Mouse (Mus musculus): ENCODE measurements around the gene Ctf1. TPM values are rescaled to one million over a fixed set of nuclear protein-coding genes. Genes with fewer than 3 reads are reported as not detected.
A peak's percentile ranks its signal among the peaks of the same experiment; 100 is the strongest.
"Not testable (repeated sequence)": the region's sequence is repeated elsewhere in the genome, so short reads cannot be mapped to it uniquely, and the experiment has no call there.

Ctf1 gene
- polyA plus RNA-seq, 1 experiment: 10.5 TPM

DNA sequence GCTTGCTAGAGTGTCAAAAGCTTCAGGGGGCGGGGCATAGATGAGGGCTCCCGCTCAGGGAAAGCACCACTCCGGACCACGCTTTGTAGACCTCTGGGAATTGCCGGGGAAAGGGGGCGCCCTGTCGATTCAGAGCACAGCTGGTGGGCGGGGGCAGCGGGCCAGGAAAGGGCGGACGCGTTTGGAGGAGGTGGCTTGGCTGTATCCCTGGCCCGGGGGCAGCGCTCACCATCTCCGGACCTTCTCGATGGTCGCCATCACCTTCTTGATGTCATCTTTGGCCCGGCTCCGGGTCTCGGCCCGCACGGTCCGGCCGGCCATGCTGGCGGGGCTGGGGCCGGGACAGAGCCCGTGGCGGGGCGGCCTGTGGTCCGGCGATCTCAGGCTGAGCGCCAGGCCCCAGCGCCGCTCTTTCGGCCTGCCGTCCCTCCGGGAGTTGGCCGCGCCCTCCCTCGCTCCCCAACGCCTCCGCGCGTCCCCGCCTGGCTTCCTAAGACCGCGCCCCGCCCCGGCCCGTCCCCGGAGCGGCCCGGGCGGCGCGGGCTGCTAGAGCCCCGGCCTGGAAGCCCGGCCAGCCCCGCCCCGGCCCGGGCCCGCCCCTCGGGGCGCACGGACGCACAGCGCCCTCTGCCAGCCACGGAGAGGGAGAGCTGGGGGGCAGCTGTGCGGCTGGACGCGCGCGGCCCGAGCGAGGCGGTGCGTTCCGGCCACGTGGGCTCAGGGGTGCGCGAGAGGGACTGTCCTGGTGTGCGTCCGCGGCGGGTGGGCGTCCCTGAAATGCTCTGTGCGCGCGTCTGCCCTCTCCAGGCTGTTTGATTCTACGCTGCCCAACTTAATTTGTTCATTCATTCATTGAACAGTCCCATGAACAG is 4.1 kb upstream of the Ctf1 start, which contains the start of gene Bcl7c:
Gene Bcl7c (minus strand): TSS at position 727 of the 872 bp plus-strand sequence.
- Histone ChIP-seq H3K4me3 (ENCODE audit: insufficient read depth, low read depth, low read length) (peak within 1 kb of the TSS; percentile 85), H3K27ac (replicated peaks; ENCODE audit: low read depth, low read length) (peak within 1 kb of the TSS; percentile 68), H3K4me1 (ENCODE audit: control insufficient read depth, insufficient read depth, insufficient read length, low read length) (no peaks in the 10 kb centered on the region)

DNA sequence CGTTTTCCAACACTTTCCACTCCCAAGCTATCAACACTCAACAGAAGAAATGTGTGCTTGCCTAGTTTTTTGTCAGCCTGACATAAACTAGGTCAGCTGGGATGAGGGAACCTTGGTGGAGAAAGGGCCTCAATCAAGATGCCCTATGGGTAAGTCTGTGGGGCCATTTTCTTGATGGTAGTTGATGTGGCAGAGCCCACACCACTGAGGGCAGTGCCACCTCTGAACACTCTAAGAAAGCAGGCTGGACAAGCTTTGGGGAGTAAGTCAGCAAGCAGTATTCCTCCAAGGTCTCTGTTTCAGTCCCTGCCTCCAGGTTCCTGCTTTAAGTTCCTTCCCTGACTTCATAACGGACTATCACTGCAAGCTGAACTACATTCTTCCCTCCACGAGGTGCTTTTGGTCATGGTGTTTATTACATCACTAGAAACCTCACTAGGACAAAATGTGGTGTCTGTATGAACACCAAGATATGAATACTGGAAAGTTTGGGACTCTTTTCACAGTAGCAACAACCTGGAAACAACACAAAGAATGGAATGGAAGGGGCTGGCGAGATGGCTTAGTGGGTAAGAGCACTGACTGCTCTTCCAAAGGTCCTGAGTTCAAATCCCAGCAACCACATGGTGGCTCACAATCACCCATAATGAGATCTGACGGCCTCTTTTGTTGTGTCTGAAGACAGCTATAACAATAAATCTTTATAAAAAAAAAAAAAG is 3.1 kb upstream of the Ctf1 start:
- no peak overlapping the region for H3K27ac ChIP-seq (replicated peaks; ENCODE audit: low read depth, low read length)
- no peaks in the 10 kb centered on the region for H3K4me1 ChIP-seq (ENCODE audit: control insufficient read depth, insufficient read depth, insufficient read length, low read length)
- peak overlapping the region; percentile 85 for H3K4me3 ChIP-seq (ENCODE audit: insufficient read depth, low read depth, low read length)

DNA sequence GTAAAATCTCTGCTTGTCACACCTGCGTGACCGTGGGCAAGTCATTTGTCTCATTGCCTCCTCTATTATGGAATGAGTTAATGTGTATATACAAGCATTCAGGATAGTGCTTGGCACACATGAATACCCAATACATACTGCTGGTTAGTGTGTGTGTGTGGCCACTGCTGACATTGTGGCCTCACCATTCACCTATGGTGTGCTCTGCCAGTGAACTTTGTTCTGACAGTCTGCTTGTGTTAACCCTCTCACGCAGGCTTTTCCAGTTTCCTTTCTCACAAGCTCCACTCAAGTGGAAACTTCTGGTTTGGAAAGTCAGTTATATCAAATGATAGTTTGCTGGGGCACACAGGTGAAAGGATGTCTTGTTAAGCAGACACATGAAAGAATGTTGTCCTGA is 1.5 kb upstream of the Ctf1 start:
- H3K27ac ChIP-seq (replicated peaks; ENCODE audit: low read depth, low read length): no peak overlapping the region
- H3K4me3 ChIP-seq (ENCODE audit: insufficient read depth, low read depth, low read length): no peak overlapping the region
- no peaks in the 10 kb centered on the region for H3K4me1 ChIP-seq (ENCODE audit: control insufficient read depth, insufficient read depth, insufficient read length, low read length)

DNA sequence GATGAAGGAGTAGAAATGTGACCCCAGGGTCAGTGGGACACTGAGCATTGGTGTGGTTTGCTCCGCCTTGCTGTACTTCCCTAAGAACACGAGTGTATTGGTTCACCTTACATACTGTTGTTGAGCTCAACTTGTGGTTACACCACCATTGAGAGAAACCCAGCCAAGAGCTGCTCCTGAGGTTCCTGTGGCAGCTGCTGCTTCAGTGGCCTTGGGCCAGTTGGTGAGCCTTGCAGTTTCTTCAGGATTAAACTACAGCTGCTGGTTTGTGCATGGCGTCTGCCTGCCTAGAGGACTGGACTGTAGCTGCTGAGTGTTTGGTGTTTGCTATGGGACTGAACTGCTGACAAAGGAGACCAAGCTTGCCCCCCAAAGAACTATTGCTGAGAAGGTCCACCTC is 1.1 kb upstream of the Ctf1 start:
- no peak overlapping the region for H3K4me3 ChIP-seq (ENCODE audit: insufficient read depth, low read depth, low read length)
- H3K4me1 ChIP-seq (ENCODE audit: control insufficient read depth, insufficient read depth, insufficient read length, low read length): no peaks in the 10 kb centered on the region
- H3K27ac ChIP-seq (replicated peaks; ENCODE audit: low read depth, low read length): no peak overlapping the region

DNA sequence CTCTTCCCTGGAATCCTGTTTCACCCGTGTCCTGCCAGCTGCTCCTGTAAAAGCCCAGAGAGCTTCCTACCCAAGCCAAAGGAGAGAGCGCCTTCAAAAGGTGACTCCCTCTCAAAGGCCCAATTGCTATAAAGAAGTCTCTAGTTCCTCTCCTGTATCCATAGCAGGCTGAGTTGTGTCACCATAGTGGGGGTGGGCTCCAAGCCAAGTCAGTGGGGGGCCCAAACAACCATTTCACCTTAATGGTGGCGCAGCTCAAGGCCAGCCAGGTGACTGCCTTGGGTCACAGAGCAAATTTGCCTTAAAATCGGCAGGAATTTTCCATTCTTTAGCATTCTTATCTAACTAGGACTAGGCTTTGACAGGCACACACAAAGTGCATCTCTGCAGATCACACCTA is 2.3 kb downstream of the Ctf1 start:
- Histone ChIP-seq H3K27ac (replicated peaks; ENCODE audit: low read depth, low read length) (no peak overlapping the region), H3K4me1 (ENCODE audit: control insufficient read depth, insufficient read depth, insufficient read length, low read length) (no peaks in the 10 kb centered on the region; the same call in 1 of the 2 replicates), H3K4me3 (ENCODE audit: insufficient read depth, low read depth, low read length) (no peak overlapping the region)

DNA sequence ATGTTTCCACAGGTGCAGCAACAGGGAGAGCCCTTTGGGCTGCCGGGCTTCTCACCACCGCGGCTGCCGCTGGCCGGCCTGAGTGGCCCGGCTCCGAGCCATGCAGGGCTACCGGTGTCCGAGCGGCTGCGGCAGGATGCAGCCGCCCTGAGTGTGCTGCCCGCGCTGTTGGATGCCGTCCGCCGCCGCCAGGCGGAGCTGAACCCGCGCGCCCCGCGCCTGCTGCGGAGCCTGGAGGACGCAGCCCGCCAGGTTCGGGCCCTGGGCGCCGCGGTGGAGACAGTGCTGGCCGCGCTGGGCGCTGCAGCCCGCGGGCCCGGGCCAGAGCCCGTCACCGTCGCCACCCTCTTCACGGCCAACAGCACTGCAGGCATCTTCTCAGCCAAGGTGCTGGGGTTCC is 4.5 kb downstream of the Ctf1 start:
- H3K27ac ChIP-seq (replicated peaks; ENCODE audit: low read depth, low read length): no peak overlapping the region
- no peaks in the 10 kb centered on the region; the same call in 1 of the 2 replicates for H3K4me1 ChIP-seq (ENCODE audit: control insufficient read depth, insufficient read depth, insufficient read length, low read length)
- H3K4me3 ChIP-seq (ENCODE audit: insufficient read depth, low read depth, low read length): peak overlapping the region; percentile 23

DNA sequence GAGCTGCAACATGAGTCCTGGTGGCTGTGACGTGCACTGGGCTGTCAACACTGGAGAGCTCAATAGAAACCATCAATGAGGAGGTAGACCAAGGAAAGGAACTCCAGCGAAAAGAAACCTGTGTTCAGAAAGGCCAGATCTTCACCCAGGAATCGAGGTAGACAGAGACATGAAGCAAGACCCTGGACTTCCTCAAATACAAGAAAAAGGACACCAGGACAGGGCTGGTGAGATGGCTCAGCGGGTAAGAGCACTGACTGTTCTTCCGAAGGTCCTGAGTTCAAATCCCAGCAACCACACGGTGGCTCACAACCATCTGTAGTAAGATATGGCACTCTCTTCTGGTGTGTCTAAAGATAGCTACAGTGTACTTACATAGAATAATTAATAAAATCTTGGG is 5.8 kb downstream of the Ctf1 start:
- H3K27ac ChIP-seq (replicated peaks; ENCODE audit: low read depth, low read length): no peak overlapping the region
- H3K4me1 ChIP-seq (ENCODE audit: control insufficient read depth, insufficient read depth, insufficient read length, low read length): no peaks in the 10 kb centered on the region; the same call in 1 of the 2 replicates

DNA sequence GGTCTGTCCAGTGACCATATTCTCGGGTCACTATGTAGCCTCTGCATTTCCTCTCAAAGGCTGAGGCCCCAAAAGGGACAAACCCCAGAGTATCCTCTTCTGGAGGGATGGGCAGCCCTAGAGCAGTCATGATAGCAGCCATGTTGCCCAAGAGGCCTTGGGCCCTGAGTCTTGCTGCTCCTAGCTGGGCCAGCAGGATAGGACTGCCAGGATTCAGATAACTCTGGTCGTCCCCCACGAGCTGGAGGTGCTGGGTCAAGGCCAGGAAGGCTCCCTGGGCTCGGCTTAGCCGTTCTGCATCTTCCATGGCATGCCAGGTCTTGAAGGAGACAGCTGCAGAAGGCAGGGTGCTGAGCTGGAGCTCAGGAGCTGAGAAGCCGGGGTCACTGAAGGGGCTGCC is 6.7 kb downstream of the Ctf1 start:
- Histone ChIP-seq H3K4me3 (ENCODE audit: insufficient read depth, low read depth, low read length) (no peak overlapping the region), H3K4me1 (ENCODE audit: control insufficient read depth, insufficient read depth, insufficient read length, low read length) (no peaks in the 10 kb centered on the region; the same call in 1 of the 2 replicates), H3K27ac (replicated peaks; ENCODE audit: low read depth, low read length) (no peak overlapping the region)

More for the DNA sequence above, 5.8 kb downstream of the Ctf1 start:
- no peak overlapping the region for H3K4me3 ChIP-seq (ENCODE audit: insufficient read depth, low read depth, low read length)

DNA sequence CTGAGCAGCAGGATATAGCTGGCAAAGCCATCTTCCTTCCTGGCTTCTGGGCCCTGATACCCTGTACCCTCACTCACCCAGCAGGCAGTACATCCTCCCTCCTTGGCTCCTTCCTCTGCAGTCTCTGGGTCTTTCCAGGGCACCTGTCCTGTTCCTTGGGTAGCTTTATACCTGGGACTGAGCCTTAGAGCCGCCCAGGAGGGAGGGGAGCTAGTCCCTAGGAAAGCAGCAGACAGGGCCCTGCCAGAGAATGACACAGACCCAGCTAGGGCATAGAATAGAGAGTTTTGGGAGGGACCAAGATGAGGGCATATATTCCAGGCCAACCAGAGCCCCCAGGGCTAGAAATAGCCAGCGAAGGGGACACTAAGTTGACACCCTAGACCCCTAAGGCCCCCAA is 13.0 kb downstream of the Ctf1 start:
- H3K4me3 ChIP-seq (ENCODE audit: insufficient read depth, low read depth, low read length): no peak overlapping the region
- H3K27ac ChIP-seq (replicated peaks; ENCODE audit: low read depth, low read length): no peak overlapping the region
- no peaks in the 10 kb centered on the region for H3K4me1 ChIP-seq (ENCODE audit: control insufficient read depth, insufficient read depth, insufficient read length, low read length)

DNA sequence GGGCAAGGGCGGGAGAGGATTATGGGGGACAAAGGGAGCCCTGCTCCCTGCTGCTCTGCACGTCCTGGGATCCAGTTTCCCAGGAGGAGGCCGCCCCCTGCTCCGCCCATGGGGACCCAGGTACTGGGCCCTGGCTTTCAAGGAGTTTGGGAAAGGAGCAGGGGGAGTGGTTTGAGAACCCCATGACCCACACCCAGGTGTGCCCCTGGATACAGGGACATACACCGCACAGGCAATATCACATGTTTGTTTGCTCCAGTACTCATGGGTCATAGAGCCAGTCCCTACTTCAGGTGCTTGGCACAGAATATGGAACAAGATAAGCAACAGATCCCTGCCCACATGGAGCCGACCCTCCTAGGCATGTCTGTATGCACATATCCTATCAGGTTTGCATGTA is 13.4 kb downstream of the Ctf1 start:
- no peak overlapping the region for H3K27ac ChIP-seq (replicated peaks; ENCODE audit: low read depth, low read length)
- H3K4me3 ChIP-seq (ENCODE audit: insufficient read depth, low read depth, low read length): no peak overlapping the region
- H3K4me1 ChIP-seq (ENCODE audit: control insufficient read depth, insufficient read depth, insufficient read length, low read length): no peaks in the 10 kb centered on the region

DNA sequence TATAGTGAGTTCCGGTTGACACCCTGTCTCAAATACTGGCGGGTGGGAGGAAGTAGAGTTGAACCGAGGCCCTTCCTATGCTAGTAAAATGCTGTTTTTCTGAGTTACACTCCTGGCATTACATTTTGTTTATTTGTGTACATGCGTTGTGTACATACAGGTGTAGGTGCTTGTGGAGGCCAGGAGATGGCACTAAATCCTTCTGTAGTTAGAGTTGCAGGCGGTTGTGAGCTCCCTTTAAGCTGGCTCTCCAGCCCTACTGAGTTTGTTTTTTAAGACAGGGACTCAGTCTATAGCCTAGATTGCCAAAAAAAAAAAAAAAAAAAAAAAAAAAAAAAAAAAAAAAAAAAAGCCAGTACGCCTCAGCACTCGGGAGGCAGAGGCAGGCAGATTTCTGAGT is 15.4 kb downstream of the Ctf1 start:
- Histone ChIP-seq H3K27ac (replicated peaks; ENCODE audit: low read depth, low read length) (no peak overlapping the region), H3K4me3 (ENCODE audit: insufficient read depth, low read depth, low read length) (no peak overlapping the region), H3K4me1 (ENCODE audit: control insufficient read depth, insufficient read depth, insufficient read length, low read length) (no peaks in the 10 kb centered on the region)

DNA sequence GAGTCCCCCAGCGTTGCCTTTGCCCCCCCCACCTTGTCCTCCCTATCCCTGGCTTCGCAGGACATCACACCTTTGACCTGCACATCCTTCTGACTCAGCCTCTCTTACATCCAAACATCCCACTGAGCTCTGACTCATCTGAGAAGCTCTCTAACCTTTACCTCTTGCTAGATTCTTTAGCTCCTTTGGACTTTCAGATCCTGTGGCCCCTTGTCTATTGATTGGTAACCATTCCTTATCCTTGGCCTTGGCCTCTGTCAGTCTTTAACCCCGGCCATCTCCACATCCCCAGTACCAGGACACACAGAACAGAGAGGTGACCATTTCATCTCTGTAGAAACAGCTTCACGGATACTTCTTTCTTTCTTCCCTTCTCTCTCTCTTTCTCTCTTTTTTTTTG is 17.6 kb downstream of the Ctf1 start:
- H3K4me3 ChIP-seq (ENCODE audit: insufficient read depth, low read depth, low read length): no peak overlapping the region
- no peak overlapping the region for H3K27ac ChIP-seq (replicated peaks; ENCODE audit: low read depth, low read length)
- H3K4me1 ChIP-seq (ENCODE audit: control insufficient read depth, insufficient read depth, insufficient read length, low read length): no peaks in the 10 kb centered on the region

DNA sequence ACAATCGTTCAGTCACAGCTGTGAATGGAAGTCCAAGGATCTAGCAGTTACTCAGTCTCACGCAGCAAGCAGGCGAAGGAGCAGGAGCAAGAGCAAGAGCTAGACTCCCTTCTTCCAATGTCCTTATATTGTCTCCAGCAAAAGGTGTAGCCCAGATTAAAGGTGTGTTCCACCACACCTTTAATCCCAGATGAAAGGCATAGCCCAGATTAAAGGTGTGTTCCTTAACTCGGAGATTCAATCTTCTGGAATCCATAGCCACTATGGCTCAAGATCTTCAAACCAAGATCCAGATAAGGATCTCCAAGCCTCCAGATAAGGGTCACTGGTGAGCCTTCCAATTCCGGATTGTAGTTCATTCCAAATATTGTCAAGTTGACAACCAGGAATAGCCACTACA is 19.5 kb downstream of the Ctf1 start, which contains the start of gene Ctf2:
Gene Ctf2 (minus strand): TSS at position 101 of the 400 bp plus-strand sequence.
- not testable (repeated sequence) for H3K4me1 ChIP-seq (ENCODE audit: control insufficient read depth, insufficient read depth, insufficient read length, low read length); H3K4me3 ChIP-seq (ENCODE audit: insufficient read depth, low read depth, low read length); H3K27ac ChIP-seq (replicated peaks; ENCODE audit: low read depth, low read length)

DNA sequence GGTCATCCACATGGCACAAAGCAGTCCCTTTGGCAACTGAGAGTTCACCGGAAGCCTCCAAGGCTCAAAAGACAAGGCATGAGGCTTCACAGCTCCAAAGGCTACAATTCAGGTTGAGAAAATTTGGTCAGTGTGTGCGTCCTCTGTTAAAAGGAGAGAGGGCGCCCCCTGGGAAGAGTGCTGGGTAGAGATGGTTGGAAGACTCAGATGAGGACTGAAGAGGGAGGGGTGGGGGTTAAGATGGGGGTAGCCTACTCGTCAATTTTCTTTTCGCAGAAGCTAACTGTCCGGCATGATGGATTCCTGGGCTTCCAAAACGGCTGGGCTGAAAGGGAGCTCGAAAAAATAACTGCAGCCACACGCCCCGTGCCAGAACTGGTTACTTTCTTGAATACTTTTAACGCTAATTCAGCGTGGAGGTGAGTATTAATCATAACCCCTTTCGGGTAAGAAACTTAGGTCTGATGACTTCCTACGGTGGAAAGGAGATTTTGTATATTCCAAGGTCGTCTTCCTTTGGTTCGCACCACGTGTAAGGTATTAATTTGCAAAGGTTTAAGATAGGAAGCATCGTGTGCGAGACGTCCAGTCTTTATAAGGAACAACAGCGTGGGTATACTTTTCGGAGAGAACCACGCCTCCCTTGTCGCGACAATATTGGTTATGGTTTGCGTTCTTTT is 32.0 kb downstream of the Ctf1 start, which contains the start of gene Fbxl19:
Gene Fbxl19 (plus strand): TSS at position 178 of the 680 bp plus-strand sequence.
- Histone ChIP-seq H3K4me3 (ENCODE audit: insufficient read depth, low read depth, low read length) (peak within 1 kb of the TSS; percentile 79), H3K27ac (replicated peaks; ENCODE audit: low read depth, low read length) (peak within 1 kb of the TSS; percentile 75), H3K4me1 (ENCODE audit: control insufficient read depth, insufficient read depth, insufficient read length, low read length) (no peaks in the 10 kb centered on the region)

DNA sequence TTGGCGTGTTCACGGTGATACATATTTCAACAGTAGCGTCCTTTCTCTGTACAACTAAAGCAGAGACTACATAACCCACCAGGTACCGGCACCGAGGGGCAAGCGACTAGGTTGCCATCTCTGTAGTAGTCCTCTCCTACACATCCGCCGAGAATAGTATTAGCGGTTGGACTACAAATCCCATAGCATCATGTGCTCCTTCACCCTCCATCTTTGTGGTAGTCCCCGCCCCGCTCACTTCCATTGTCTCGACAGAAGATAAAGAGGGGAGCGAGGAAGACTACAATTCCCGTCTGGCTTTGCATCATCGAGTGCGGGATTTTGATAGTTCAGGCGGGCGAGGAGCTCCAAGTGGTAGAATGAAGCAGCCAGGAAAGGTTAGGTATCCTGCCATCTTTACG is 32.7 kb downstream of the Ctf1 start:
- Histone ChIP-seq H3K4me1 (ENCODE audit: control insufficient read depth, insufficient read depth, insufficient read length, low read length) (no peaks in the 10 kb centered on the region), H3K4me3 (ENCODE audit: insufficient read depth, low read depth, low read length) (peak overlapping the region; percentile 79), H3K27ac (replicated peaks; ENCODE audit: low read depth, low read length) (peak overlapping the region; percentile 81)
